Mouse (Mus musculus): ENCODE results near the gene Prkg1.

DNA sequence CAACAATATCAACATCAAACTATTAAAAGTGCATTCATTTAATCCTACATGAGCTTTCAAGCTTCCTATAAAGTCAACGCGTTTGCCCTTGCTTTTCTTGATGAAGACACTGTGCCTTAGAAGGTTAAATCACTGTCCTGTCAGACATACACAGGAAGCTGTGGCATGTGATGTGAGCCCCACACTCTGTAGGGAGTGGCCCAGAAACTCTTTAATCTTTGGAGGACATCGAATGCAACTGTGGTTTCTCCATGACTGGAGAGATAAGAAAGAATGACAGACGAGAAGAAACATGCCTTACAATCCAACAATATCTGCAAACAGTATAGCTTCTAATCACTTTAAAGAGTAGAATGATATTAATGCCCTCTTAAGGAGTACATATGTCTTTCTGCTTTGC lies 903.4 kb downstream of the Prkg1 start:
- TF ChIP-seq POLR2A (IDR thresholded peaks at IDR 0.05; ENCODE audit: insufficient read depth, low read depth, low read length) = no peak
- no peak for TF ChIP-seq EP300 (IDR thresholded peaks at IDR 0.05; ENCODE audit: insufficient read depth, low read depth, low read length)
- TF ChIP-seq CTCF (IDR thresholded peaks at IDR 0.05) = no peak
